Mouse (Mus musculus) ES-Bruce4 (cell line): Measurements from ENCODE around the gene Pex19.

Source experiments
- CTCF ChIP-seq: IDR thresholded peaks from one replicate; pipeline ENCODE4 v1.8.1; 2011; ENCODE audit warnings: low read depth, low read length
- POLR2A ChIP-seq: IDR thresholded peaks from one replicate; pipeline ENCODE4 v1.8.1; 2011; ENCODE audit warnings: low read length; ENCODE audit not compliant: insufficient read depth

DNA sequence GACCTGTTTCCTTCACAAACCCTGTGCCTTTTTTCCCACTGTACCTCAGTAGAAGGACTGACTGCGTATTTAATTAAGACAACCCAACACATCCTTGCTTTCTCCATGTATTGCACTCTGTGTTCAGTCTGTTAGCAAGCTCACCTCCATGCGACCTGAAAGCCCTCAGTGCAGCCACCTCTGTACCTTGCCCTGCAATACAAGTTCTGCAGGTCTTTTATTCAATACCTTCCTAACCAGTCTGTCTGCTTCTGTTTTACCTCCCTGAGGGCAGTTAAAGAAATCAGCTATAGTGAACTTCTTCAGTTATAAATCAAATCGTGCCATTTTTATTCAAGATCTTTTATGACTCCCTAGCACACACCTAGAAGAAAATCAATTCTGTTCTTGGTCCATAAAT is 15.0 kb downstream of the Pex19 start:
- no peak for TF ChIP-seq CTCF
- TF ChIP-seq POLR2A = no peak
